Mouse (Mus musculus): Measurements from ENCODE around the gene Gm34653.

GRCm38 (mm10) chr2:34857728-34858127 lies 24.9 kb downstream of the Gm34653 start:
- no peak for TF ChIP-seq CTCF (IDR thresholded peaks at IDR 0.05; ENCODE audit: control insufficient read depth, insufficient read depth, insufficient replicate concordance, low read depth, low read length)
- TF ChIP-seq POLR2A (IDR thresholded peaks at IDR 0.05; ENCODE audit: control insufficient read depth, low read depth, low read length) = no peak

Measured in testis, adult 2 months (tissue).